Mouse (Mus musculus): ENCODE data around the gene Gm17490.

DNA sequence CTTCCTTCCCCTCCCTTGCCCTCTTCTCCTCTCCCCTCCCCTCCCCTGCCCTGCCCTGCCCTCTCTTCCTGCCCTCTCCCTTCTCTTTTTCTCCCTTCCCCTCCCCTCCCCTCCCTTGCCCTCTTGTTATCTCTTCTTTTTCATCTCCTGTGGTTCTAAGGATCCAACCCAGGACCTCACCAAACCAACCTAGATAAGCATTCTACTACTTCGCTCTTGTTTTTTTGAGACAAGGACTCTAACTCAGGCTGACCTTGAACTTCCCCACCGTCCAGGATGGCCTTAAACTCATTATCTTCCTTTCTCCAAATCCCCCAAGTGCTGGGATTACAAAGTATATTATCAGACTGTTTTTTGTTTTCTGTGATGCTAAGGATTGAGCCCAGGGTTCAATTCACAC, 26.7 kb upstream of the Gm17490 start:
- no peak for TF ChIP-seq CTCF (IDR thresholded peaks at IDR 0.05; ENCODE audit: low read depth, low read length)
- TF ChIP-seq POLR2A (IDR thresholded peaks at IDR 0.05; ENCODE audit: insufficient read depth, low read length) = no peak
- TF ChIP-seq EP300 (IDR thresholded peaks at IDR 0.05; ENCODE audit: insufficient read depth, low read depth, low read length) = no peak
